Mouse (Mus musculus) kidney, postnatal 36 days (tissue): ENCODE results near the gene Zg16.
"Not testable (repeated sequence)": the region's sequence is repeated elsewhere in the genome, so short reads cannot be mapped to it uniquely, and the experiment has no call there.

Source experiments
- DNase-seq, 2 experiments: peaks; one replicate each; pipeline ENCODE4 v3.0.0; 2021 to 2022; ENCODE audit warnings: mixed read lengths in 2 of 2

Zg16 gene

GRCm38 (mm10) chr7:127103960-127104359, 16.8 kb upstream of the Zg16 start:
- DNase-seq, result no peak

- DNase-seq, result no peak
These were observed 15.0 kb upstream of the Zg16 start for GRCm38 (mm10) chr7:127102148-127102547.

GRCm38 (mm10) chr7:127101451-127102016, 14.4 kb upstream of the Zg16 start:
- no peak for DNase-seq

GRCm38 (mm10) chr7:127099528-127099927, 12.4 kb upstream of the Zg16 start:
- DNase-seq, result no peak

GRCm38 (mm10) chr7:127098950-127099349, 11.8 kb upstream of the Zg16 start:
- no peak for DNase-seq

- DNase-seq, result no peak
These were observed 11.4 kb upstream of the Zg16 start for GRCm38 (mm10) chr7:127098521-127098920.

- no peak for DNase-seq
These were observed 9.3 kb upstream of the Zg16 start for GRCm38 (mm10) chr7:127096456-127096855.

- DNase-seq, result no peak
These were observed 6.8 kb upstream of the Zg16 start for GRCm38 (mm10) chr7:127093914-127094313.

GRCm38 (mm10) chr7:127091114-127091896, 4.2 kb upstream of the Zg16 start, which contains the start of gene AI467606:
Gene AI467606 (plus strand): TSS chr7:127091359.
- peak; percentile 39 to 48 for DNase-seq

GRCm38 (mm10) chr7:127090154-127091113, 3.3 kb upstream of the Zg16 start:
- DNase-seq, result no peak

DNA sequence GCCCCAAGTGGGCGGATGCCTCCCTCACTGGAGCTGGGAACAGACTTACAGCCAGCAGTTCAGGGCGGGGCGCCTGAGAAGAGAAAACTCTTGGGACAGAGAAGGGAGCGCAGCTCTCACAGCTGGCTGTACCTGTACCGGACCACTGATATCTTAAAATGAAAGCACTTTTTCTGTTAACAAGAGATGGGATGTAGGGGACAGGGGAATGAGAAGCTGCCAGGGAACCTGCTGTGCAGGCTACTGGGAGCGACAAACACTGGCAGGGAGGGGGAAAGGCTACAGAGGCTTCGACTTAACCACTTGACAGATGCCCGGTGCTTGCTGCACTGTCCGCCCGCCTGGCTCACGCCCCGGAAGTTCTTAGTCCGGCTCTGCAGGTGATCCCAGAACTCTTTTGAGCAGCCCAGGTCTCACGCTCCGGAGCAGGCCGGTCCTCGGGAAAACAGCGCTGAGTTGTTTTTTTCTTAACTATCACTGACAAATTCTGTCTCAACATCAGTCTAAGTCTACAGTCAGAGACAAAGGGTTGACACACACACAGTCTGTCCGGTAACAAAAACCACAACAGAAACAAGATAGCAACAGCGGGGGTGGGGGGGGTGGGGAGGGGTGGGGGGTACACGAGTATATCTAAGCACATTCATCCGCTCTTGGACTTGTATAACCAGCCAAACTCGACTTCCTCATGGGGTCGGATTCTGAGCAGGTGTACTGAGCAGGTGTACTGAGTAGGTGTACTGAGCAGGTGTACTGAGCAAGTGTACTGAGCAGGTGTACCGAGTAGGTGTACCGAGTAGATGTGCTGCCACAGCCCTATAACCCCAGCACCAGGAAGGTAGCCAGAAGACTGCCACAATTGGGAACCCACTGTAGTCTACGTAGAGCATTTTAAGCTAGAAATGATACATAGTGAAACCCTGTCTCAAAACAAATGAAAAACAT, 2.0 kb upstream of the Zg16 start:
- DNase-seq, result peak; percentile 47 to 57

DNA sequence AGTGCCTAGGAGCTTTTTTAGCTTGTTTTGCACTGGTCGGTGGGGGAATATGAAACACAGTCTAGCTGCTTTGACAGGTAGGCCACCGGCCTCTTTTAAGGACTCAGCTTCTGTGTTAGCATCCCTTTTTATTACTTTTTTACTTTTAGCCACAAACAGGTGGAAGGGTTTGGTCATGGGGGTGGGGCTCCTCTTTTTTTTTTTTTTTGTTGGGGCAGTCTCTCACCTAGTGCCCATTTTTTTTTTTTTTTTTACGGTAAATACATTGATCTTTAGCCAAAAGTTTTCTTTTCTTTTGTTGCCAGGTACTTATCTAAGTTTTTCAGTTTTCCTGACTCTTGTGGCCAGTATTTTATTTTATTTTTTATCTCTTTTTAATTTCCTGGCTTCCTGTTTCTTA, 955 bp upstream of the Zg16 start:
- no peak for DNase-seq

GRCm38 (mm10) chr7:127085751-127086150, 1.4 kb downstream of the Zg16 start:
- DNase-seq, result not testable (repeated sequence)

- no peak for DNase-seq
These were observed 2.3 kb downstream of the Zg16 start for GRCm38 (mm10) chr7:127084794-127085193.

- no peak for DNase-seq
These were observed 3.4 kb downstream of the Zg16 start for GRCm38 (mm10) chr7:127083689-127084088.

GRCm38 (mm10) chr7:127082995-127083394, 4.1 kb downstream of the Zg16 start:
- DNase-seq, result no peak

GRCm38 (mm10) chr7:127082271-127082670, 4.9 kb downstream of the Zg16 start:
- no peak for DNase-seq

- DNase-seq, result no peak
These were observed 7.1 kb downstream of the Zg16 start for GRCm38 (mm10) chr7:127080045-127080444.

- no peak for DNase-seq
These were observed 9.4 kb downstream of the Zg16 start for GRCm38 (mm10) chr7:127077692-127078091.

GRCm38 (mm10) chr7:127076188-127076587, 10.9 kb downstream of the Zg16 start:
- peak; percentile 53 to 75 for DNase-seq

GRCm38 (mm10) chr7:127073221-127073620, 13.9 kb downstream of the Zg16 start:
- no peak for DNase-seq

- DNase-seq, result no peak
These were observed 16.2 kb downstream of the Zg16 start for GRCm38 (mm10) chr7:127070871-127071413.
